Mouse (Mus musculus): ENCODE measurements at regions not wholly inside any gene's neighbourhood (a gene's known extent, or its start where the extent isn't known, plus 50 kb on each side); places are given as distances from the start of the nearest gene placed in this dataset.
A peak's percentile ranks its signal among the peaks of the same experiment; 100 is the strongest.

DNA sequence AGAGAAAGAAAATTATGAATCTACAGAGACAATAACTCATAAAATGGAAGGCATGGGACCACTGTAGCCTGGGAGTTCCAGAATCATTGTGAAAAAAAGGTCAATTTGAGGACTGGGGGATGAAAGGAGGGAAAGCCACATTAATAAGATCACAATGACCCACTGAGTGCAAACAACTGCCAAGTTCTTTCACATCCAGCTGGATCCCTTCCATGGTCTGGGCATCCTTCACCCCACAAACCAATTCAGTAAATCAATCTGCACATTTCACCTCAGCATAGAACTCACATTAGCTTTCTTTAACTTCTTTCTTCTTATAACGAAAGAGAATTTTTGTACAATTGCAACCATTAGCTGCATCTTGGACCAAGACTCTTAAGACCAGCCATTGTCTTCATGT, 169.4 kb downstream of the Gm19410 start:
- no peak for DNase-seq (ENCODE audit: low read depth)

DNA sequence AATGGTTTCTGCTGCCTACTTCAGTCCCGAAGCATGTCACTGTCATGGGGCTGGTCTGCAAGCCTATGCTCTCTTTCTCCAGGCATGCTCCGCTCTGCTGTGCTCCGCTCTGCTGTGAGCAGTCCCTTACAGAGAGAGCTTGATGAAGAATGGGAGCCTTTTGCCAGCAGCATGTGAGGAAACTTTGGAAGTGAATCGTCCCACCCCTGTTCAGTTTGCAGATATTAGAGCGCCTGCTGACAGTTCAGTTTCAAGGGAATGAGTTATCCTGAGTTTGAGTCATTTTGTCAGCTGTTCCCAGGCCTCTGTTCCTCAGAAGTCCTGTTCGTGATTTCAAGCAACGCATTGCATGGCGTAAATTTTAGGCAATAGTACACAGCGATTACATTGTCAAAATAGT, 173.6 kb downstream of the Gm19410 start:
- DNase-seq (ENCODE audit: low read depth) = no peak

DNA sequence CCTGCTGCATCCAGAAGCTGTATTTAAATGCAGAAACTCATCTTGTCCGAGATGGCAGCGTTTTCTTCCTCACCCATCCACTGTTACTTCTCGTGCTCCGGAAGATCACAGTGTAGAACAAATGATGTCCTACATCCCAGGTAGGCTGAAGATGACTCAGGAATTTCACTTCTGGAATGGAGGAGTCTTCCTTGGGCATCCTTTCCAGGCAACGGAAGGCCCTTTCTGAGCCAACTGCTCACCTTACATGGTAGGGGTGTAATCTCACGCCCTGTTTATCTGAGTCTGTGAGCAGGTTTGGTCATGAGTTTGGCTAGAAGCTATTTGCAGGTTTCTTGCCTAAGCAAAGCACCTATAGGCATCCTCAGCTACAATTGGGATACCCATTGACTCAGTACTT, 176.9 kb downstream of the Gm19410 start:
- DNase-seq (ENCODE audit: low read depth) = no peak

DNA sequence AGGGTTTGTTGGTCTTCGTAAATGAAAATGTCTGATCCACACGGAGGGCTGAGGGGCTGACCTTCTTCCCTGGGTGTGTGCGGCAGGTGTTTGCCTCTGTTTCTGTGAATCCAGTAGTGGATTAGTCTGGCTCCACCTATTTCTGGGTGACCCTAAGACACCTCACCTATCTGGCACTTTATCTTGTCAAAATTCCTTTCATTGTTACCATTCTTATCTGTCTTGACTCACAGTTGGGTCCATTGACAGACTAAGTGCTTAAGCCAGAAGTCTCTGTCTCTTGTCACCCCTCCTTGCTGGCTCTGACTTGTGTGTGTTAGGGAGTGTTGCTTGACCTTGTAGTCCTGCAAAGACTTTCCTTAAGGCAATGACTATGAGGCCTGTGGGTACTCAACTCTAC, 178.1 kb downstream of the Gm19410 start:
- no peak for DNase-seq (ENCODE audit: low read depth)

DNA sequence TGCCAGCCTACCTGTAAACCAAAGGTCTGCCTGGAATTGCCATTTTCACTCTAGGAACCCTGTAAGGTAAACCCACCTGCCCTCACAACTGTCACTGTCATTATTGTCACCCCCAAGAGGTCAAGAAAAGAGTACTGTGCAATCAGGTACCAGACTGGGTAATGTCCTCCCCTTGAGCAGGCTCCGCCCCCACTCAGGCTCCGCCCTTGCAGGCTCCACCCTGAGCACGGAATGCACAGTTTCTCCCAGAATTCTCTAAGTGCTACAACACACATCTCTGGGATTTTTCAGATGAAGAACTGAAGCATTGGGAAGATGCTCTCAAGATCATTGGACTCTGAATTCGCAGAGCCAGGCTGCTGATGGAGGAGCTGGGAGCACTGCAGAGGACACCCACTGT, 178.9 kb downstream of the Gm19410 start:
- DNase-seq (ENCODE audit: low read depth) = no peak

DNA sequence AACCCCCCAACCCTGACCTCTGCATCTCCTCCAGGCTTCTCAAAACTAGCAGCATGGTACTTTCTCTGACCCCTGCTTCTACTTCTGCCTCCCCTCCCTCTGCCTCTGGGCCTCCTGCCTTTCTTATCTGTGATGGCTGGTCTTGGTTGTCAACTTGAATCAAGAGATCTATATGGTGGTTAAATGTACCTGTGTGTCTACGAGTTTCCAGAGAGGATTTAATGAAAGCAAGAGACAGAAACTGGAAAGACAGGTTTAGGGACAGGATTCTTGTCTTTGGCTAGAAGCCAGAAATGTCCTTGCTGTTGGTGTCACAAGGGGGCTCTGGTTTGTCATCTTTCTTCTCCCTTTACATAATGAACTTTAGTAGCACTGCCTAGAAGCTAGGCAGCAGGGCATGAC, 180.9 kb downstream of the Gm19410 start:
- DNase-seq (ENCODE audit: low read depth) = no peak

DNA sequence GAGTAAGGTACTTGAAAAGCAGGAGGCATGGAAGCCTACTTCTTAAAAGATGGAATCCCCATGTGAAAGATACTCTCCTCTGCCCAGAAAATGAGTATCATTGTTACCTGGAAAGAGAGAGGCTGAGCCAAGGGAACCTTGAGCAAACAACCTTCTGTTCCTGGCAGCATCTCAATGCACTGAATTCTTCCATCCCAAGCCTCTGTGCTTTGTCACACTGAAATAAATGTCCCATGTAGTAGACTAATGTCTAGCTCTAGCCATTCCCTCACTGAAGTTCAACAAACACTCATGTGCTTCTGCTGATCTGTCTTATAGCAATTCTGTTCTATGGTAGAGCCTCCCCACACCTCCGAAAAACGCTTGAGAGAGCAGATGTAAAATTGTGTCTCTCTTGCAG, 182.6 kb downstream of the Gm19410 start:
- DNase-seq (ENCODE audit: low read depth) = no peak

DNA sequence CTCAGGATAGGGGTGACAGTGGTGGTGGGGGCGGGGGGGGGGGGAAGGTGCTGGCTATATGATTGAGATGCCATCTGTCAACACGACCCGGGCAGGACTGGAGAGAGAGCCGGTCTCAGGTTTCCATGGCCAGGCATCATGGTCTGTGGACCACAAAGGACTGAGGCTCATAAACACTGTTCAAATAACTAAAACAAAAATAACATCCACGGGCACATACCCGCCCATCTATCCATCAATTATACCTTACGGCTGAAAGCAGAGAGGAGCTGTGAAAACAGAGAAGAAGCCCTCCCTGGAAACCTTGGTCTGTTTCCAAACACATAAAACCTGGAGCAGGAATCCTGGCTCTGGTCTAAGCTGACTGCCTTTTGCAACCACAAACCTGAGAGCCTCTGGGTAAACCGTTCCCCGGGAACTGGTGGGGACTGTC, 183.2 kb downstream of the Gm19410 start:
- peak; percentile 34 for DNase-seq (ENCODE audit: low read depth)

DNA sequence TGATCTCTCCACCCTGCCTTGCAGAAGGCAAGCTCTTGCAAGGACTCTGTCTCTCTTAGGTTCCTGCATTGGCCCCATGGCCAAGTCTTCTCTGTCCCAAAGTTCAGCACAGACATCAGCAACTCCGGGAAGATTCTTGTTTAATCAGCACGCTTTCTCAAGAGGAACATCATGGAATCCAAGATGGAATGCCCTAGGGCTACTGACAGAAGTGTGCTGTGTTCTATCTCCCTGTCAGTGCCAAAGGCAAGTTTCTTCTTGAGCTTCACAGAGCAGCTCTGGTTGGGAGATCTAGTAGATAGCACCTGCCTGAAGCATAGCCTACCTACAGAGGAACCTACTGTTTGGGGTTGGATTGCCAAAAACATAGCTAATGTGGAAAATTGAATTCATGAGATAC, 189.9 kb downstream of the Gm19410 start:
- DNase-seq (ENCODE audit: low read depth) = no peak

DNA sequence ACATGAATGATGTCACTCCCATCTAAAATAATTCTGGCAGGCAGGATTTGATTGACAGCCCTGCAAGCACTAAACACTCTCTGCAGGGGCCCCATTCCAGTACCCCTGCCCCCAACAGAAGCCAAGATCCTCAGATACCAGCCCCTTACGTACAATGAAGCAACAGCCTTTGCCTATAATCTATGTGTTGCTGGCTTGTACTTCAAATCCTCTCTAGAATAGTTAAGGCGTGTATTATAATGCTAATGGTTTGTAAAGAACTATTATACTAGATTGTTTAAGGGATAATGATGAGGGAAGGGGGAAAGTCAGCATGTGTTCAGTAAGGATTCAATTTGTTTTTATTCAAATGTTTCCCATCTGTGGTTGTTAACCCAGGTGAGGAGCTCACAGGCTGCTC, 190.7 kb downstream of the Gm19410 start:
- DNase-seq (ENCODE audit: low read depth) = no peak

DNA sequence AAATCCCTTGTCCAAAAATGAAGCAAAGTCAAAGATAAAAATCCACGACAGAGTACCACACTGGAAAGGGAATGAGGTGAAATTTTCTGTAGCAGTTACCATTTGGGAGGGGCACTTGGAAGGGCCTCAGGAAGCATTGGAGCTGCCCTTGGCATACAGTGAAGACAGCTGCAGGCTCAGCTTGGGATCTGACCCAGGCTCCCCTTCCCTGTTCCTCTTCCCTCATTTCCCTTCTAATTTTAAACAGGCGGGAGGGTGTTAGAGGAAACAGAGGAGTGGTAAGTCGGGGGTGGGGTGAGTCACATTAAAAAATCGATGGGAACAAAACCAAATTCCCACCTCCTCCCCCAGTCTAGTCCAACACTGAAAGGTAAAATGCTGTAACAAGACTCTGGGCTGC, 193.6 kb downstream of the Gm19410 start:
- DNase-seq (ENCODE audit: low read depth) = peak; percentile 36

DNA sequence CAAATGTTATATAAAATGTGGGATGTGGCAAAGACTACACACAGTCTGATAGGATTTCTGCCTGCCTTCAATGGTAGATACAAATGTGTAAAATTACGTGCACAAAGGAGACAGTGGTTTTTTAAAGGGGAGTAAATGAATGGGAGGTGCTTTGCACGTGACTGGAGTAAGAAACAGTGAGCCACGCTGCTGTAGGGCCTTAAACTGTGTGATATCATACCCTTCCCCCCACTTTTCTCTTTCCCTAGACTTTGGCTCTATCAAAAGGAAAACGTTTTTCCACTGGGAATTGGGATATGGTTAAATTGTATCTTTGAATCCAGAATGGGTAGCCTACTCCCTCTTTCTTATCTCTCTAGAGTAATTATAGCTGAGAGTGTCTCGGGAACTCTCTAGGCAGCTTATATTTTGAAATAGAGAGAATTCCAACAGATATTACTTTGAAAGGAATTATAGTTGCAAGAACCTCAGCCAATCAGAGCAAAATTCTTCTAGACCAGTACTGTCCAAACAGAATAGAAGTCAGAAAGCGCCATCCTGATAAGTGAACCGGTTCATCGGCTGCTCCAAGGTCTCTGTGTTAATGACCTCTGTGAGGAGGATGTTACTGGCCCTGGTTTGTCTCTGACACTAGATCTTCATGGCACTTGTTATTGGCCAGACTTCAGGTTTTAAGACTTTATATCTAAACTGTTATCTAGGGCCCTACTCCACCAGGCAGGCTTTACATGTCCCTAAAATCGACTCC, 195.5 kb downstream of the Gm19410 start:
- no peak for DNase-seq (ENCODE audit: low read depth)

DNA sequence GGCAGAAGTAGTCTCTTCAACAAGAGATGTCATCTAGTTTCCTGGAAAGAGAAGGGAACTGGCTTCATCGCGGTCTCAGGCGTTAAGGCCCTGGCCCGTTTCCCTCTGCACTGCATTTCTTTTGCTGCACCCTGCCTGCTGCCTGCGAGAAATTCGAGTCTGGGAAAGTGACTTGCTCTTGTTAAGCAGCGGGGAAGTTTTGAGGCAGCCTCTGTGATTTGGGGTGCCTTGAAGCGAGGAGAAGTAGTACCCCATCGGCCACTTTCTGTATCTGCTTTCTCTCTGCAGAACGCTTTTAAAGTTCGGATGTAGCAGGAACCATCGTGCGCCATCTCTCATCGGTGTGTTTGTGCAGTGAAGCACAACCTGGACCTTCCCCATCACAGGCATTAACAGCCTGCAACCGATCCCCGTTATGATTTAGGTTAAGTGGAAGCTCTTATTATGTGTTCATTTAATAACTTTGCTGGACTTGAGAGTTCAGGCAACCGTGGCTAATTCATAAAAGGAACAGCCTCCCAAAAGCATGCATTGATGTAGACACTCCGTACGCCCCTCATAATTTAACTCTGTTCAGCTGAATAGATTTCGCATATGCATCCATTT, 196.1 kb downstream of the Gm19410 start:
- DNase-seq (ENCODE audit: low read depth) = no peak

DNA sequence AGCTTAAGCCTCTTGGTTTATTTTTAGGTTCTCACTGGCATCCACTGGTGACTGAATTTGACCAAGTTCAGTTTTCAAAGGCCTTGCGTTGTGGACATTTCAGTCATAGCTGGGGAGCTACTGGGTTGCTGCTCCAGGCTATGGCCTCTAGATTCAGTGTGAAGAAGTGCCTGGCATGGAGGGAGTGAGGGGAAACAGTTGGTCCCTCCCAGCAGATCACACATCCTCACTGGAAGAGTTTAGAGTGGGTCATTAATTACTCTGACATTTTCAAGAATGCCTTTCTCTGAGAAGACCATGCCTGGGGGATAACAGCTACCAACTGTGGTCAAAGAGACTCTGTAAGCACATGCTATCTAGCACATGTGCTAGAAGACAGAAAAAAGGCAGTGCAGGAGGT, 199.3 kb downstream of the Gm19410 start:
- DNase-seq (ENCODE audit: low read depth) = no peak

DNA sequence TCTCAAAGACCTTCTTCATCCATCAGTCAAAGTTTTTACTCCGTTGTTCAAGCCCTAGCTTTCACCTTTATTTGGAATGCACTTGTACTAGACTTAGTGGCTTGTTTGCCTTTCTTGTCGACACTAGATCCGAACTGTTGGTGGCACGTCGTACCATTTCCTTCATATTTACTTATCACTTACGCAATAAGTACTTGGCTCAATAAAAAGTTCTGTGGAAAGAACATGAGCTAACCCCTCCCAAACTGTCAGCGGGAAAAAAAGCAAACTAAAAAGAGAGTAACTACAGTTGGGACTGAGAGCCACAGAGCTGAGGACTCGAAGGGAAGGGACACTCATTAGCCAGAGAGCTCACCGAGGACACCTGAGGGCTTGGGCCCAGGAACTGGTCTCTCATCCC, 202.8 kb downstream of the Gm19410 start:
- DNase-seq (ENCODE audit: low read depth) = no peak

DNA sequence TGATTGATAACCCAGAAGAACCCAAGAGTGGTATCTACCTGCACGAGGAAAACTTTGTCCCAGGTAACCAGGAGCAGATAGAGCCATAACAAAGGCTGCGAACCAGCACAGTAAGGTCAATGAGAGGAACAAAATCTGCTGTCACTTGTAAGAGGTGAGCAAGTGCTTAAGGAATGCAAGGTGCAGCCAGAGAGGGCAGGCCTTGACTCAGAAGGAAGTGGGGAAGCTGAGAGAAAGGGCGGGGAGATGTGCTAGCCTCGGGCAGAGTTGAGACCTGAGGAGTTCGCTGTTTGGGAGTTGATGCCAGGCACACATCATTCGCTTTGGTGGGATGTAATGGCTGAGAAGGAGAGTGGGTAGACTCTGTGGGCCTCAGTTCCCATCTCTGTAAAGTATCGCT, 205.5 kb downstream of the Gm19410 start:
- DNase-seq (ENCODE audit: low read depth) = no peak

DNA sequence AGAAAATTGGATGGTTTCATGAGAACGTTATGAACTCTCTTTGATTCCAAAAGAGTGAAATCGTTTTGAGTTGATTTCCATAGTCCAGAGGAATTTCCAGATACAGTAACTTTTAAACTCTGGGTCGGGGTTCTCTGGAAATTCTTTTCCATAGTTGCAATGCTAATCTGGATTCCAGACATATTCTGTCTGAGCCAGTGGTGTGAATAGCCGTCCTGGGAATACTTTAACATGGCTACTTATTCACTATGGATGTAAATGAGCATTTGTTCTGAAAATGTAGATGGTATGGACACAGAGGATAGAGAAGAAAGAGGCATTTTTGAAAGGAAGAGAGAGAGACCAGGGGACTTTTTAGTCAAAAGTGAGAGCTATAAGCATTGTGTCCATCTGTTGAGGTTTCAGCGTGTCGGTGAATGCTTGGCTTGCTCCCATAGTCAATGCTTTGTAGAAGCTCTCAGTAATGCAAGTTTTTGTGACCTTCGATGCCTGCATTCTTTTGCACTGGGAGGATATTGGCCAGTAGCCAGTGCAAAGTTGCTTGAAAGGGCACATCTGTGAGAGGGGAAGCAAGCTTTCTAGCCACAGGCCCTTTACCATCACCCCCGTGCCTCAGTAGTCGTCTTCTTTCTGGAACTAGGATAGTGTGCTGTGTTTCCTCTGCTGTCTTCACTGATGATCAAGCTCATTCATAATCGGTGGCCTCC, 208.9 kb downstream of the Gm19410 start:
- no peak for DNase-seq (ENCODE audit: low read depth)

DNA sequence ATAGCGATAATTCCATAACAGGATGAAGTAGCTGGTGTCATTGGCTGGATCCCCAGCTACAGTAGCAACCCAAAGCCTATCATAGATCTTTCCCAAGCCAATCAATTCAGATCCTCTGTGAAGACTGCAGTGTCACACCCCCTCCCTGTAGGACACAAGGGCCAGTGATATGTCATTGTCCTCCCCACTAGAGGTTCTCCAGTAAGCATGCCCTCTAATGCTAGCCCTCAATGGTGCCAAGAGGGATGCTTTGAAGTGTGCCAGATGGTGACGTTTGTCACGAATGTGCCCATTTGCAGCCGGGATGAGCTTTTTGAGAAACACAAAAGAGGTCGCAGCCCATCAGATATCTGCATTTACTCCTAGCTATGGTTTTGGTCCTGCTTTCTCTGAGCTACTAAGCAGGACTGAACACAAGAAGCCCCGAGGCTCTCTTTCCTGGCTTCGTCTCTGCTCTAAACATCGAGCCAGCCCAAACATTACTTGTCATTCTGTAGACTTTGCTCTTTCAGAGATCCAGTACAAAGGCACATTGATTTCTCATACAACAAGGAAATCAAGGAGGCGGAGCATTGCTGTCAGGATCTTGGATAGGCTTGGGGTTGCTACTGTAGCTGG, 214.2 kb downstream of the Gm19410 start:
- no peak for DNase-seq (ENCODE audit: low read depth)

DNA sequence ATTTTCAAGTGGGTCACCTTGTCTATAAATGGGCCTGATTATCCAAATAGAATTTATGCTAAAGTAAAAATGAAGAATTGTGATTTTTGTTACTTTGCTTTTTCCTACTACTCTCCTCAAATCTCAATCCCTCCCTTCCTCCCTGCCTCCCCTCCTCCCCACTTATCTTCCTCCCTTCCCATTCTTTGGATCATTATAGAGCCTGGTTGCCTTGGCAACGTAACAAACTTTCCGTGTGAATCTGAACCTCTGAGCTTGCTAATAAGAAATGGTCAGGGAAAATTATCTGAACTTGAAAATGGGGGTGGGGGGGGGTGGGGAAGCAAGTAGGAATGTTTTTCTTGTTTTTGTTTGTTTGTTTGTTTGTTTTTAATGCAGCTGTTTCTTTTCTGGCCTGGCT, 217.5 kb downstream of the Gm19410 start:
- no peak for DNase-seq (ENCODE audit: low read depth)

DNA sequence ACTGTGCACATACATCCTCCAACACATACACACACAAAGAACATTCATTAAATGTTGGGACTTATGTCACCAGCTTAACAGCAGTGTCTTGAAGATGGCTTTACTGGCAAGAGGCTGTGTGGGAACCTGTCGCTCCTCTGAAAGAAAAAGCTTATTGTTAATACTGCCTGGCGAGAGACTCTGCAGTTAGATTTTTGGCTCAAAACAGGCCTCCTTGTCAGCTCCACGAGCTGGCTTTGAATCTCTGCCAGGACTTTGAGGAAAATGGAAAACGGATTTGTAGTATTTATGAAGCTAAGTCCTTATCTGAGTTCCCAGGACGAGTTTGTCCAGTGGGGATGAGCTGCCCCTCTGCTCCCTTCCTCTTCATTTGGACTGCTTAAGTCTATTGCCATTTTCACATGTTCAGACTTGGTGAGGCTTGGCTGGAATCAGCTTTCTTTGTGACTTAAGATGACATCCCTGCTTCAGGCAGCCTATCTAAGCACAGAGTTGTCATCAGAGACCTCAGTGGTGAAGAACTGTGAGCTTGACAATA, 219.6 kb downstream of the Gm19410 start:
- DNase-seq (ENCODE audit: low read depth) = peak; percentile 62

DNA sequence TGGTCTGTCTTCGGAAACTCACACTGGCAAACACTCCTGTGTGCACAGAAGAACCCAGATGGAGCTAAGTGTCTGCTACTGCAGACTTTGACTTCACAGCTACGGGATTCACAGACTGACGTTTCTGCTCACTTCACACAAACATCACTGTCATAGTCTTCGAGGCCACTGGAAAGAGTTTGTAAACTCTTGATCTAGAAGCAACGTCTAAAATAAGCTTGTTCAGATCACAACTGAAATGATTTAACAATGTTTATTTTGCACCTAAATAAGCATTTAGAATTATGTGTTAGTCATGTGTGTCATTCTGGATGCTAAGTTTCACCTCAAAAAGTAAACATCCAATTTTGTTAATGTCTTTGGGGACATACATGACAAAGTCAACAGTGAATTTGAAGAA, 221.7 kb downstream of the Gm19410 start:
- no peak for DNase-seq (ENCODE audit: low read depth)

DNA sequence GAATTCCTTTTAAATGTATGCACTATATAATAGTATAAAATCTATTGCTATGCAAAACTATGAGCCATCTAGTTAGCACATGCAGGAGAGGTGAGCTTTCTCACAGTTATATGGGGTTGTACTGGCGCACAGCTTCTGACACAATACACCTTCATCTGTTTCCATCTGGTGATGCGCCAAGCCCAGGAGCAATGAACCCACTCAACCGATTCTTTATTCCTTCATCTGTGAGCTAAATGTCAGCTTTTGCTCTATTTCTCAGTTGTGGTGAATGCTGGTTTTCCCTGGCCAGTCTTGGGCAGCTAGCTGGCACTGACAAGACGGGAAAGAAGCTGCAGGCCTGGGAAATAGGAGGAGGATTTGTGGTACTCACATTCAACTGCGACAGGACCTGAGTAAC, 225.4 kb downstream of the Gm19410 start:
- DNase-seq (ENCODE audit: low read depth) = no peak
